Mouse (Mus musculus) ovary, postnatal 36 days (tissue): ENCODE measurements at regions not wholly inside any gene's neighbourhood (a gene's known extent, or its start where the extent isn't known, plus 50 kb on each side); places are given as distances from the start of the nearest gene placed in this dataset.

Source experiments
- DNase-seq: peaks from one replicate; pipeline ENCODE4 v3.0.0; 2022; ENCODE audit warnings: low spot score, mixed read lengths

DNA sequence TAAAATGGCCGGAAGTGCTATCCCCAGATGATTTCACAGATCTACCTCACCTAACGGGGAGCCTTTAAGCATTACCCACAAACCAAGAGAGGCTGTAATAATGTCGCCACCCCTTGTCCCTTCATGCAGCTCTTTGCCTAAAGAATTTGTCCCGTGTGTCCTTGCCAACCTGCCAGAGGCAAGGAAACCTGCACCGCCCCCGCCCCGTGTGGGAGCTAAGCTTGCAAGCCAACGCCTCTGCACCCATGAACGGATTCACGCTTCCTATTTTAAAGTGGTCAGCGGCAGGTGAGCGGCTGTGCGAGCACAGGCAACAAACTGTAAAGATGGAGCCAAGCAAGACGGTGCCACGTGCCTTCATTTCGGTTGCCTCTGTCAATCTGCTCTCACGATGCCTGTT is 63.1 kb downstream of the Gm11011 start:
- peak; percentile 7 for DNase-seq

DNA sequence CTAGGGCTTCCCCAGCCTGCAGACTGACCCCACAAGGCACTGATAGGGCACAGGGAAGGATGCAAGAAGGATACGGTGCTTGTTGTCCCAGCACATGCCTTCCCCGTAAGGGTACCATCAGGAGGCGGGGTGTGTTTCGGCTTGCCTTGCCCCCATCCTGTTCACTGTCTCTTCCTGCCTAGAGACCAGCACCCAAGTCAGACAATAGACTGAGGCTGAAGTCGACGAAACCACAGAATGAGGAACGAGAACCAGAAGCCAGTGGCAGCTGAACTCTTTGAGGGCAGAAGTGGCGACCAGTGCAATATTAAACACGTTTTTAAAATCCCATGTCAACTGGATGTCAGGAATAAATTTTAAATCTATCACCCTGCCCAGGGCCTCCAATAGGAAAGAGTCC is 67.6 kb downstream of the Gm11011 start:
- DNase-seq = no peak

DNA sequence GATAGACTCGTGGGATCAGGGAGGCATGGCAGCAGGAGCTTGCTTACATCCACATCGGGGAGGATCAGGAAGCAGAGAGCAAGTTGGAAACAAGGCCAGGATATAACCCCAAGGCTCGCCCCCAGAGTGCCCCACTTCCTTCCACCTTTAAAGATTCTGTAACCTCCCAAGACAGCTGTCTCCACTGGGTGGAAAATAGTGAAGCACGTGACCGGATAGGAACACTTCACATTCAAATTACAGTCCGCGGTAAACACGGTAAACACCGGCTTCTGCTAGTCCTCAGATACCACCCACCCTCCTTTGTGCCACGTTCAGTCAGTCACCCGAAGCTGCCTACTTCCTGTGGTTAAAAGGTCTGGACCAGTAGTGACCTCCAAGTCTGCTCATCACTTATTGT is 72.2 kb downstream of the Gm11011 start:
- DNase-seq = no peak

GRCm38 (mm10) chr2:169510741-169511140 is 76.8 kb downstream of the Gm11011 start:
- no peak for DNase-seq

DNA sequence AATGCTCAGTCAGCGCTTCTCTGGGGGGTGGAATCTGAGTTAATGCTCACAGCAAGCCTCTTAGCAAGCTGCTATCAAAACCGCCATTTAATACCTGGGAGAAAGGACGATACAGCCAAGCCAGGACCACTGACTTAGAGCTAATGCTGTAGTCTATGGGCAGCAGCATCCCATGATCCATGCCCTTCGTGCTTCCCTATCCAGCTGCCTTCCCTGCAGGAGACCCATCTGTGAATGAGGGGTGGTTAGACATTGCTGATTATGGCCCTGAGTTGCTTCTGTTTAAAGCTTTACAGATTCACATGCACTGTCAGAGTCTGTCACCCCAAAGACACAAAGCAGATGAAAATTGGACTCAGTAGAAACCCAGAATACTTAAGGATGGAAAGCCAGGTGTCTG is 78.1 kb downstream of the Gm11011 start:
- no peak for DNase-seq

- DNase-seq = no peak
These were observed 83.0 kb downstream of the Gm11011 start for GRCm38 (mm10) chr2:169504416-169505057.

DNA sequence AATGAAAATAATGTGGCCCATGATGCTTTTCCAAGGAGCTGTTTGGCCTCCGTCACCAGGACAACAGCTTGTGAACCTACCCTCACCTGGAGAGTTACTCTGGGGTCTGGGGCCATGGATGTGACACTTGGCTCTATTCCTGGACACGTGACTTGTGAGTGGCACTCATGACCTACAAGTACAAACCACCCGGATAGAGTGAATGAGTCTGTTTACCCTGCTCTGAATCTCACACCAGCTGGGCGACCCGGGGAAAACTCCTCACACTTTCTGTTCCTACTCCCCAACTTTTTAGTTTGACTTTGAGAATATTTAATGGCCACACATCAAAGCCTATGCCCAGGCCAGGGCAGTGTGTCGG is 84.0 kb downstream of the Gm11011 start:
- DNase-seq = no peak

DNA sequence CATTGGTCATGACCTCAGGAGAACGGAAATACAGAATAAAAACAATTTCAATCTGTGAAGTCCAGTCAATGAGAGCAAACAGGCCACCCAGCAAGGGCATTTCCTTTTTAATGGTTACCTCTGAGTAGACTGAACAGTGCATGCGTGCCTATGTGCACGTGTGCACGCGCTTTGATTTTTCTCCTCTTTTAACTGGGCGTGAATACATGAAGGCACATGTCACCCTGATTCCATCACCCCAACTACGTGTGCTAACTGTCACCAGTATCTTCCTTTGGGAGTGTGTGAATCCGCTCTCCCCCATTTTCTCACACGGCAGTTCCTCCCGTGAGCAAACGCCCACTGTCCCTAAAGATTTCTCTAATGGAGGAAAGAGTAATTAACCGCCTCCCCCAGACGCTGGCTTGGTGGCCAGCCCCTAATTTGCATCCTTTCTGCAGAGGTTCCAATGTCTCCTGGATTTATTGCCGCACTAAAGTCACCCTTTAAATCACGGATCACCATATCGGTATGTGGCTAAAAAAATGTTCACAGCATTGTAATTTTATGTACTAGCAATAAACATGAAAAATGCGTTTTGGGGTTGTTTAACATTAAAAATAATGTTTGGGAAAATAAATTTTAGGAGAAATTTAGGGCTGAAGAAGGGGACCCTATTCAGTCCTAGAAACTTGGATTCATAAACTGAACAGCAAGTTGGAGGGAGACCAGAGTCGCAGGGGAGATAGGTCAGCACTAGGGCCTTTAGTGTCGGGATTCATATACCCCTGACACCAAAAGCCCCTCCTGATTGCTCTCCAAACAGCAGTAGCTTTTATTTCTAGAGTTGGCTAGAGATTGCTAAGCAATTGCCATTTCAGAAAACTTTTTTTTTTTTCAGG is 84.6 kb downstream of the Gm11011 start:
- no peak for DNase-seq

GRCm38 (mm10) chr2:169501736-169502340 is 85.7 kb downstream of the Gm11011 start:
- DNase-seq = no peak

DNA sequence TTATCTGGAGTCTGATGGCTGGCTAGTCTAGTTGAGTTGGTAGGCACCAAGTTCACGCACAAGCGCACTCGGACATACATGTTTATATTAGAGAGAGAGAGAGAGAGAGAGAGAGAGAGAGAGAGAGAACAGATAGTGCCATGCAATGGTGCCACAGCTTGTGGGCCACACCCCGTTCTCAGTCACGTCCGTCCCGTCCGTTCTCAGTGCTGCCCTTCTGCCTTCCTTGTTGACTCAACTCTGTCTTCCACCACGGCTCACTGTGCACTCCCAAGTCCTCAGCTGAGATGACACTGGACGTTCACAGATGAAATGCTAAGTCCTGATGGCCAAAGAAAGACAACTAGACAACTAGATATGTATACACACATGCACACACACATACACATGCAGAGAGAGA is 92.2 kb downstream of the Gm11011 start:
- no peak for DNase-seq

DNA sequence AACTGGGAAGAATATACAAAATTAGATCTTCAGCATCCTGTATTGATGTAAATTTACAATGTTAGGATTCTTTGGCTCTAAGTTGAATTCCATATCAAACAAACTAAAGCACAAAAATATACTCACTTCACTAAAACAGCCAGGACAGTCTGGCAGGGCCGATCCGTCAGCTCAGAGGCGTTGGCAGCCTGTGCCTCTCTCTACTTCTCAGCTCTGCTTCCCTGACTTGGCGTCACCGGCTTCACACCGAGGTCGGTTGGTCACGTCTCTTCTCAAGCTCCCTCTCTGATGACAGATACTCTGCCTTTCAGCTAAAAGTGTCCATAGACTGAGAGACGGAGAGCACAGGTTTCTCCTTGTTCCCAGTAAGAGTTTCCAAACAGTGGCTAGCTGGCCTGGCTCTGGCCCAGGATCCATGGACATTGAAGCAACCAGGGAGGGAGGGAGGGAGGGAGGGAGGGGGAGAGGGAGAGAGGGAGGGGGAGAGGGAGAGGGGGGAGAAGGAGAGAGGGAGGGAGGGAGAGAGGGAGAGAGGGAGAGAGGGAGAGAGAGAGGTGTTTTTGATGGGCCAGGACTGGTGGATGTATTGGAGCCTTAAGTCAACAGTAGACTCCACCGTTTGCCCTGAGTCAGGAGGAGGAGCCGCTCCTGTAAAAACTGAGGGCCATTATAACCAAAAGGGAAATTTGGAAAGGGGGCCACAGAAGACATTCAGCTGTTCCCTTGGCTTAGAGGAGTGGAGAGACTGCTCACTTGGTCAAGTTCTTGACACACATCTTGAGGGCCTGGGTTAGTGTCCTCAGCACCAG is 92.8 kb downstream of the Gm11011 start:
- no peak for DNase-seq

DNA sequence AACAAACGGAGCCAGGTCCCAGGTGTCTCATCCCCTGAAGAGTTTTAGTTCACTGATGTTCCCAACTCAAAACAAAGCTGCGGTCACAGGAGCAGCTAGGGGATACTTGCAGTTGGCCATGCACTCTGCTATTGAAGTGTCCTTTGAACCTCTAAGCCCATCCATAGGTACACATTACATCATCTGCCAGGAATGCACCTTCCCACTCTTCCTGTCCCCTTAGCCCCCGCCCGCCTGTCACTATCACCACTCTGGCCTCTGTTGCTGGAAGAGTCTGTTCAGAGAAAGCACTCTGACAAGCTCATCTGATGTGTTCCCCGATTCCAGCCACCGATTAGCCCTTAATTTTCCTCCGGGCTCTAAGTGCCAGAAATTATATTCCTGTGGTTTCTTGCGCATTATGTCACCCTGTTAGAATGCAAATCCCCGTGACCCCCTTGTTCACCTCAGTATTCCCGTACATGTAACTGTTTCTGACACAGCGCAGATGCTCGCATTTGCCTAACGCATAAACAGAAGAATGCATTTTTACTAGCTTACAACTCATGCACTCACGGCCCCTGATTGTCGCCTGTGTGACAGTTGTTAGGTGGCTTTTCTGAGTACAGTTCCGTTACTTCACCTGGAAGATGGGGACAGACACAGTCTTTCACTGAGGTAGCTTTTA is 93.8 kb downstream of the Gm11011 start:
- DNase-seq = no peak

DNA sequence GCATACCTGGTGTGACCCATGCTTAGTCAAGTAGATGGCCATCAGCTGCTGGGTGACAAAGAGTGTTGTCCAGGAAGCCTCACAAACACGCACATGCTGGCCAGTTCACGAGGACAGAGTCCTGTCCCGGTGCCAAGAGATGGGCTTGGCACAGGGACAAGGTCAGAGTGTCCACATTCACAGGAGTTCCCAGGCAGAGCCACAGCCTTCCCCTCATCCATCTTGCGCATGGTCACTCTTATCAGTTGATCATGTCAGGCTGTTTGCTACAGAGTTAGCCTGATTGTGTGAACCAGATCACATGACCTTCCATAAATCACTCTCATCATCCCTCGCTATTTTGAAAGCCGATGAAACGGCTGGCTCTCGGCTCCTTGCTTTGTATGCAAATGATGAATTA is 103.6 kb downstream of the Gm11011 start:
- peak; percentile 61 for DNase-seq

DNA sequence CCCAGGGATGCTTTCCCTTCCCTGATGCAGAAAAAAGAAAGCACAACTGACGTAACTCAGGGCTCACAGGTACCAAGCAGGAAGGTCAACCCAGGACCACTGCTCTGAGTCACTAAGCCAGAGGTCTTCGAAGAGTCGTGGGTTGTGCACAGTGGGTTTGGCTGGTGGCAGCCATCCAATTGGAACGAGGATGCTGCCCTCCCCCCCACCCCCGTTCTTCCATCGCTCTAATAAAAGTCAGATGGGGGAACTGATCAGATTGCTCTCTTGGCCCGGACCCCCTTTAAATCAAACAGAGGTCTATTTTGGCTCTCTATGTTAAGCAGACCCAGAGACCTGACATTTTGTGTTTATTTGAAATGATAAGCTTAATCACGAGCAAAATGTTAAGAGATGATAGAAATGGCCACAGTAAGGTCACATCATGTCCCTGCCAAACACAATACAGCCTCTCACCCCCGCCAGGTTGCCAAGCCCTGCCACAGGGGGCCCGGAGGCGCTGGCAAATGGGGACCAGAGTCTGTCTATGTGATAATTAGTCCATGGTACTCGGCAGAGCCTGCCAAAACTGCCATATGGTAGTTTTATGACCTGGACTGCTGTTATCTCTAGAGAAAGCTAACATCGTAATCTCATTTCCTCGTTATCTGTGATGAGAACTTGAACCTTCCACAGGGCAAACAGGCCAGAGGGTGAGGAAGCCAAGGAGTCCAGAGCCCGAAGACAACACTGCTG is 105.6 kb downstream of the Gm11011 start:
- peak; percentile 14 for DNase-seq

DNA sequence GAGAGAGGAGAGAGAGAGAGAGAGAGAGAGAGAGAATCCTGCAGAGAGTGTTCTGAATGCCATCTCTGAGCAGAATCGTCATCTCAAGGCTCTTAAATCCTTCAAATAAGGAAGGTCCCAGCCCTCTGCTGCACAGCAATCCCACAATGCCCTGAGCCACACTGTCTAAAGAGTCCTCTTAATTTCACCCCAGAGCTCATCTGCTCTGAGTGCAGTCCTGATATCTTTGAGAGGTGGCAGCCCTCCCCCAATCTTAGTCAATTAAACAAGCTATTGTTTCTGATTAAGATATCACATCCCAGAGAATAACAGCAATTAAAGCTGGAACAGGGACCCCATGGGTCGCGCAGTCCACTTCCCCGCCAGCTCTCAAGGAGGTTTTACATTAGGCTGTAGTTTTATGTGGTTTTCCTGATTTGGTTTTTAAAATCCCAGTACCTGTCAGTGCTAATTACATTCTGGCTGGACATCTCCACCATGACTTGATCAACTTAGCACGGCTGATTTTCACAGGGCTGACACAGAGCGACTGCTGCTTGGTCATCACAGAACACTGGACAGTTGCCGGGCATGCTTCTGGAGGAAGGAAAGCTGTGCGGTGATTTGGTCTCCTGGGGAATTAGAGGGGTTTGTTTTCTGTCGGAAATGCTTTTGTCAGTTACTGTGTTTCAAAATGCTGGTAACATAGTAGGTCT is 113.0 kb downstream of the Gm11011 start:
- no peak for DNase-seq

DNA sequence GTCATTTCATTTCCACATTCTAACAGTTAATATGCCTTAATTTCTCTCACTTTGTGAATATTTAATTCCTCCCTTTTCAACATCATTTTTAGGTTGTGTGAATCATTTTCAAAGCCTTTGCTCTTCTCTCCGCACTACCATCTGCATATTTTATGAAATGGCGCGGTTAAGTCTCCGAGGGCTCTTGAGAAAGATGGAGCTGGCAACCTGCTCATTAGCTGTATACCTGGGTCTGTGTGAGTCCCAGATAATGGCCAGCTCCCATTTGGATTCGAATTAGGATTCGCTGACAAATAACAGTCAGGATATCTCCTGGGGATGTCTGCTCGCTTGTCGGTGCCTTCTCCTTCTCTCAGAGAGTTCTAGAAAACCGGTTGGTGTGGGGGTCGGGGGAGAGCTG is 118.0 kb downstream of the Gm11011 start:
- DNase-seq = no peak

GRCm38 (mm10) chr2:169467621-169468020 is 119.9 kb downstream of the Gm11011 start:
- no peak for DNase-seq

GRCm38 (mm10) chr2:169464106-169464505 is 123.4 kb downstream of the Gm11011 start:
- no peak for DNase-seq

GRCm38 (mm10) chr2:169461491-169462039 is 126.0 kb downstream of the Gm11011 start:
- no peak for DNase-seq

GRCm38 (mm10) chr2:169452956-169453355 is 134.6 kb downstream of the Gm11011 start:
- DNase-seq = no peak
